Mouse (Mus musculus) ES-E14 (cell line): Measurements from ENCODE around the gene Naa38. TPM values are rescaled to one million over a fixed set of nuclear protein-coding genes. Genes with fewer than 3 reads are reported as not detected.

Source experiments
- DNase-seq: peaks from one replicate; pipeline ENCODE4 v3.0.0-alpha.2; 2013; ENCODE audit warnings: low read depth, low spot score
- H3K27ac ChIP-seq: 2 replicates; pipeline ENCODE4 v1.5.1; 2012; ENCODE audit warnings: low read depth, mild to moderate bottlenecking, low read length, moderate library complexity, mixed read lengths; ENCODE audit not compliant: poor library complexity, insufficient read depth, severe bottlenecking
- H3K36me3 ChIP-seq: 2 replicates; pipeline ENCODE4 v1.6.1; 2012; ENCODE audit warnings: mild to moderate bottlenecking, low read length, moderate library complexity, mixed read lengths; ENCODE audit not compliant: control insufficient read depth, poor library complexity, insufficient read depth, severe bottlenecking
- H3K4me1 ChIP-seq, 2 experiments: fragments of 150-350 bp in 1 of 2; sonication (generic) in 1 of 2; 2 replicates each; pipeline ENCODE4 v1.6.1; 2012; ENCODE audit warnings: low read length in 2 of 2, mild to moderate bottlenecking in 1 of 2, mixed read lengths in 1 of 2; ENCODE audit not compliant: control insufficient read depth in 2 of 2, insufficient read depth in 2 of 2, poor library complexity in 1 of 2
- H3K4me3 ChIP-seq, 2 experiments: fragments of 150-350 bp in 1 of 2; sonication (generic) in 1 of 2; 2 replicates each; pipeline ENCODE4 v1.5.1; 2012; ENCODE audit warnings: low read length in 2 of 2, low read depth in 1 of 2, mild to moderate bottlenecking in 1 of 2, mixed read lengths in 1 of 2; ENCODE audit not compliant: insufficient read depth in 1 of 2, poor library complexity in 1 of 2, severe bottlenecking in 1 of 2
- H3K9ac ChIP-seq: 2 replicates; pipeline ENCODE4 v1.6.1; 2012; ENCODE audit warnings: low read depth, mild to moderate bottlenecking, low read length, mixed read lengths; ENCODE audit not compliant: poor library complexity, insufficient read depth, severe bottlenecking
- H3K9me3 ChIP-seq: fragments of 150-350 bp; sonication (generic); 2 replicates; pipeline ENCODE4 v1.6.1; 2012; ENCODE audit warnings: low read depth, mild to moderate bottlenecking, low read length; ENCODE audit not compliant: control insufficient read depth, insufficient read depth
- CHD2 ChIP-seq: IDR thresholded peaks from 2 replicates; pipeline ENCODE4 v1.6.1; 2014; ENCODE audit warnings: mild to moderate bottlenecking, low read depth, low read length, inconsistent platforms
- HCFC1 ChIP-seq: IDR thresholded peaks from 2 replicates; pipeline ENCODE4 v1.6.1; 2012; ENCODE audit warnings: low read length, inconsistent platforms, borderline replicate concordance; ENCODE audit not compliant: insufficient read depth
- MAFK ChIP-seq: IDR thresholded peaks from 2 replicates; pipeline ENCODE4 v1.6.1; 2014; ENCODE audit warnings: mild to moderate bottlenecking, low read depth, low read length, inconsistent platforms; ENCODE audit not compliant: insufficient read depth
- ZC3H11A ChIP-seq: IDR thresholded peaks from 2 replicates; pipeline ENCODE4 v1.6.1; 2012; ENCODE audit warnings: low read depth, mild to moderate bottlenecking, inconsistent platforms, low read length, borderline replicate concordance
- ZNF384 ChIP-seq: IDR thresholded peaks from 2 replicates; pipeline ENCODE4 v1.6.1; 2012; ENCODE audit warnings: low read depth, low read length, inconsistent platforms
- in situ Hi-C, 2 experiments: fragments of 600-800 bp; cut with MboI; formaldehyde crosslinking; loops; one replicate each; pipeline ENCODE4 v1.15.1; 2025; ENCODE audit warnings: low sequenced_read_pairs in 2 of 2, inconsistent platforms in 1 of 2; ENCODE audit not compliant: unreplicated experiment in 2 of 2
- total RNA-seq: library from RNA; depleted of rRNA; stranded (reverse); fragments of 300-350 nt; gene quantifications from 2 replicates; pipeline ENCODE4 v1.2.3, GENCODE M21; 2012

Naa38 gene
- total RNA-seq, 1 experiment, result 202 TPM

DNA sequence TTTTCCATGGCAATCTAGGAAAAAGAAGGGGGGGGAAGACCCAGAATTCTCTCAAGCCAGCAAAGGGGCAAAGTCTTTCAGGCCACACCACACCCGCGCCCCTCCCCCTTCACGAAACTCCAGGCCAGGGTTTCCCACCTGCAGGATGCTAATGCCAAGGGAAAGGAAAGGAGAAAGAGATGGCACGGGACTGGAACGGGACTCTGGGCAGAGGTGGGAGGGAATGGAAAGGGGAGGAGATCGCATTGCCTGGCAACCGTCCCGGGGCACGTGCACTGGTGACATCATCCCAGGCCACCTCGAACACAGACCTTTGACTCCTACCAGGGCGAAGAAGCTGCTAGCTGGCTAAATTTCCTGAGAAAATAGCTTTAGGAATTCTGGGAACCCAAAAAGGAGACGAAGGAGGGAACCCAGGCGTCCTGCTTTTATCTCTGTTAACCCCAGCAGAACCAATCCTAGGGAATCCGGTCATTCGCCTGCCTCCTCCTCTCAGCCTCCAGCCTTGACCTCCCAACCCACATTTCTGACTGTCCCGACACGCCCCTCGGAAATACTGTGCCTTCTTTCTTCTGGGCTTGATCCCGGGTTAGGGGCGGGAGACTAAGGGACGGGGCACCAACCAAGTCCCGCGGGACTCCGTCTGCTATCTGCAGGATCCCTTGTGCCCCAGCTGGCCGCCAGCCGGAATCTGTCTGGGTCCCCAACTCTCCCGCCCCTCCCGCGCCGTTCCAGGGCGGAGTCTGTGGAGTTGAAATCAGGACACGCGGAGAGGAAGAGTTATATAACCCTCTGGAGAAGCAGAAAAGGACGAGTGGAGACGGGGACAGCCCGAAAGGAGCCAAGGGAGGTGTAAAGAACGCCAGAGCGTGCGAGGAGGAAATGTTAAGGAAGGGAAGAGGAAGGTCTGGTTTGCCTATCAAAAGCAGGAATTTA lies 22.4 kb downstream of the Naa38 start:
- DNase-seq, result peak; percentile 94
- peaks cover 6 to 35% of the 10 kb centered on the region in 2 experiments for H3K4me1 ChIP-seq
- TF ChIP-seq ZNF384, result no peak
- peak; percentile 65 for TF ChIP-seq HCFC1
- TF ChIP-seq ZC3H11A, result no peak
- peak; percentile 82 for TF ChIP-seq CHD2
- TF ChIP-seq MAFK, result 0 out of 2 replicates have a peak, but pooled peaks have one; percentile 25
- H3K9me3 ChIP-seq, result no peaks in the 10 kb centered on the region
- peak overlapping the region; percentile 71 to 79 for H3K4me3 ChIP-seq
- peak overlapping the region; percentile 85 for H3K9ac ChIP-seq
- H3K27ac ChIP-seq, result peak overlapping the region; percentile 85
- no peaks in the 10 kb centered on the region for H3K36me3 ChIP-seq
- in situ Hi-C loops, result no loop called here

DNA sequence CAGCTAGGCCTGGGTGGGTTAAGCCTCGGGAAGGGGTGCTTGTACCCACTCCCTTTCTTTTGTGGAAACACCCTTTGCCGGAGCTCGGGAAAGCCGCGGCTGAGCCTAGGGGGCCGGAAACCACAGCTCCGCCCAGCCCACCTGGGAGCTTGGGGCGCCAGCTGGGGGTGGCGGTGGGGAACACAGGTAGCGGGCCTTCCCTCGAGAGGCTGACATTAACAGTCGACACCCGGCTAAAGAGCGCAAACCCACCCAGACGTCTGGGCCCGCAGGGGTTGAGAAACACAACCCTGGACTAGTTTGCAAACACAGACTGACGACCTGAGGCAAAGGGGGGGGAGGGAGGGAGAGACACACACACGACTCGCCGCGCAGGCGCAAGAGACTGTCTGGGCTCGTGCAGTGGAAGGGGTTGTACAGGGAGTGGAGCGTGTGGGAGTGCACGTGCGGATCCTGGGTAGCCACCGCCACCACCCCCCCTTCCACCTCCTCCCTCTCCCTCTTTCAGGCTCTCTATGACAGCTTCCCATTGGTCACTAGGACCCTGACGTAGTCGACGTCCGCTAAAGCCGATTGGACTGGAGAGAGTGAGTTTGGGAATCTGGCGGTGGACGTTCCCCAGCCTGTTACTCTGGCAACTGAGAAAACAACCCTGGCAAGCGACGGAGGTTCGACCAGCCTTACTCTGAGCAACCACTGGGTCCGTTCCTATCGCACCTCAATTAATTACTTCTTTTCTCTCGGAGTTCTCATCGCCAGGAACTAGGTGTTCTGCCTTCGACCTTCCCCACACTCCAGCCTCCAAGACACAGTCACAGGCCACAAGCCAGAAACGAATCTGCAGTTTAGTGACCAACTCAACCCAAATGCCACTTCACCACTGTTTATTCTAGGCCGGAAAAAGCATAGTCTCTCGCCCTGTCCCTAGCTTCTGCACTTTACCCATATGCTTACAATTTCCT lies 23.5 kb downstream of the Naa38 start:
- in situ Hi-C loops, result no loop called here
- peak; percentile 95 for DNase-seq
- H3K4me1 ChIP-seq, result peaks cover 6 to 28% of the 10 kb centered on the region in 2 experiments
- H3K9ac ChIP-seq, result peak overlapping the region; percentile 85
- peak overlapping the region; percentile 85 for H3K27ac ChIP-seq
- H3K4me3 ChIP-seq, result peak overlapping the region; percentile 71 to 79
- H3K9me3 ChIP-seq, result no peaks in the 10 kb centered on the region
- no peaks in the 10 kb centered on the region for H3K36me3 ChIP-seq
- TF ChIP-seq MAFK, result no peak
- no peak for TF ChIP-seq ZNF384
- no peak for TF ChIP-seq CHD2
- TF ChIP-seq HCFC1, result no peak
- no peak for TF ChIP-seq ZC3H11A

DNA sequence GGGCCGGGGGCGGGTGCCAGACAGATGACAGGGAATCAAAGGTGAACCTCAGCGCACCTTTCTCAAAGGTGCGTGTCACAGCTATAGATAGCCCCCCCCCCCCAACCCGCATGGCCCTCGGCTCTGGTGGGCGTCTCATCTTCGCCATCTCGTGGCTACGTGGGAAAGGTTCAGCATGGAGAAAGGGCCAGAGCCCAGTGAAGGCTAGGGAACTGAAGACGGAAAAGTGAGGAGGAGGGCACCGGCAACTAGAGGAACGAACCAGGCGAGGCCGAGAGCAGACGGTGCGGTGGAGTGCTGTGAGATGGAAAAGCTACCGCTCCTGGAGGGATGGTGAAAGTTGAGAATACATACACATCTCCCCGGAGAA lies 24.1 kb downstream of the Naa38 start:
- TF ChIP-seq ZNF384 (no peak), ZC3H11A (no peak), CHD2 (no peak), HCFC1 (no peak)
- in situ Hi-C loops, result no loop called here
- H3K9ac ChIP-seq, result peak overlapping the region; percentile 34; the same call in 1 of the 2 replicates
- no peaks in the 10 kb centered on the region for H3K9me3 ChIP-seq
- peak overlapping the region; percentile 34 to 72; a peak in 3 of 4 replicates for H3K4me3 ChIP-seq
- no peak overlapping the region; the same call in 1 of the 2 replicates for H3K27ac ChIP-seq
- DNase-seq, result no peak
- H3K36me3 ChIP-seq, result no peaks in the 10 kb centered on the region
- peaks cover 6 to 22% of the 10 kb centered on the region in 2 experiments for H3K4me1 ChIP-seq

DNA sequence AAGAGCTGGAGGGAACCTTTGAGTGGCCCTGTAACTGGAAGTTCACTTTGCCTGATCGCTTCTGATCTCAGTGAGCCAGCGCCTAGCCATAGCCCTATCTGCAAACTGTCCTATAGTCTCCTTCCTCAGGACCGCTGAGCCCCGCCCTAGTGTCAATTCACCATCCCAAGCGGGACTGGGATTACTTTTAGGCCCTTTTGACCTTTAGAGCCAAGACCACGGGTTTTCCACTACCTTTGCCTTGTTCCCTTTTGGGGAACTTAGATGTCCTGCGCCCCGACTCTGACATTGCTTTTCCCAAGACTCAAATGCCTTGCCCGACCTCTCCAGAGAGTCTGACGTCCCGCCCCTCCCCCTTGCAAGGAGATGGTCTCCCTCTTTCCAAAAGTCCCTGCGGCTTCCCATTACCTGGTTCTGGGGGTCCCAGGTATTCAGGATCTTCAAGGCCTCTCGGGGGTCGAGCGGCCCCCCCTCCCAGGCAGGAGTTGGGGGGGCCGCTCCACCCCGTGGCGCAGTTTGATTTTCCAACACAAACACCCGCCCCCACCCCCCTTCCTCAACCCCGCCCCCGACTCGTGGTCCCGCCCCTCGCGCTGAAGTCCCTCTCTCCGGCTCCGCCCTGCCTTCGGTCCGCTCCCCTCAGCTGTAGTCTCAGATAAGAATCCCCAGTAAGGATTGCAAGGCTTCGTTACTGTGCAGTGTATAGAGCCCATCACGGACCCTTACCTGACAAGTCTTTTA lies 24.7 kb downstream of the Naa38 start:
- TF ChIP-seq MAFK (no peak), CHD2 (no peak), HCFC1 (no peak), ZC3H11A (no peak), ZNF384 (no peak)
- Histone ChIP-seq H3K4me1 (peaks cover 6 to 18% of the 10 kb centered on the region in 2 experiments), H3K27ac (no peak overlapping the region), H3K9me3 (no peaks in the 10 kb centered on the region), H3K4me3 (peak overlapping the region; percentile 49 to 72), H3K36me3 (no peaks in the 10 kb centered on the region), H3K9ac (peak overlapping the region; percentile 34; the same call in 1 of the 2 replicates)
- in situ Hi-C loops, result no loop called here
- DNase-seq, result no peak
